Comparison of ENCODE assay signal across 24 mouse cellular contexts in the genomic region with DNA sequence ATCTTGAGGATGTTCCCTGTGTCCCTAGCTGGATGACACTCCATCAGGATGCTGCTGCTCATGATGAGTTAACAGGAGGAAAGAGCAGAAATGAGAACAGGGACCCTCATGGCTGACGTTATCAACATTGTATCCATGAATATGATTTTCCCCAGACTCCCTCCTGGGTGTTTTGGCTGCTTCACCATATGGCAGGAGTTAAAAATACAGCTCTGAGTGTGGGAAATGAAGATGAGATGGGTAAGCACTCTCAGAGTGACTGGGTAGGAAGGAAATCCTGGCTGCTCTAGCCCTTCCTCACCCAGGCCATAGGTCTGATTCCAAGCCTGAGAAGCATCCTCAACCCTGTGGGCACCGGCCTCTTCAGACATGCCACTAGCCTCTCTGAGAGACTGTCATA. TPM values are rescaled to one million over a fixed set of nuclear protein-coding genes. Genes with fewer than 3 reads are reported as not detected.
A peak's percentile ranks its signal among the peaks of the same experiment; 100 is the strongest.
DNase-seq lines count a peak whose midpoint lies in the region; ATAC-seq and TF ChIP-seq lines count a peak whose summit lies in the region.
"Had no signal": no experiment of that assay in that cellular context is flagged by ENCODE, and none has a peak within 500 bp of the region (broad histone marks: within the 10 kb centered on the region; RNA-seq: fewer than 3 reads in every experiment).

No protein-coding gene starts in this region.

- TF ChIP-seq POLR2A in brain, embryonic 14.5 days (IDR thresholded peaks at IDR 0.05; ENCODE audit: borderline replicate concordance, extremely low read depth, insufficient read depth, insufficient read length, poor library complexity, severe bottlenecking), result no peak

- no peak overlapping the region for H3K9ac ChIP-seq in forebrain, postnatal 0 days
- H3K9ac ChIP-seq in forebrain, embryonic 12.5 days, result no peak overlapping the region
- no peak overlapping the region for H3K9ac ChIP-seq in hindbrain, embryonic 16.5 days (ENCODE audit: low read depth, low read length)
- H3K9ac ChIP-seq: embryonic facial prominence, embryonic 12.5 days; embryonic facial prominence, embryonic 15.5 days; hindbrain, embryonic 14.5 days had no signal

- peak; percentile 63 for DNase-seq in forebrain, postnatal 0 days
- no peak for DNase-seq in left cerebral cortex, adult 2 months (ENCODE audit: extremely low spot score in 1 of 2, low spot score in 2 of 2)
- no peak for DNase-seq in left cerebral cortex, postnatal 4 days
- DNase-seq in right cerebral cortex, postnatal 25 days, result peak; percentile 20
- no peak for DNase-seq in right cerebral cortex, postnatal 4 days
- DNase-seq in brain, embryonic 14.5 days (ENCODE audit: low read depth), result peak; percentile 21
- DNase-seq: adrenal gland, adult 8-10 months; adrenal gland, postnatal 25 days; cerebellum, adult 11 months; cerebellum, adult 2 months; cerebellum, adult 9-11 months; cerebellum, postnatal 25 days; gastrocnemius, adult 2 months; gastrocnemius, postnatal 14 days; heart, adult 11 months; heart, postnatal 4 days had no signal

- H3K27ac ChIP-seq in forebrain, postnatal 0 days (ENCODE audit: low read depth, low read length), result no peak overlapping the region
- no peak overlapping the region for H3K27ac ChIP-seq in forebrain, embryonic 12.5 days
- peak overlapping the region; percentile 62 for H3K27ac ChIP-seq in left cerebral cortex, adult 2 months
- H3K27ac ChIP-seq in hindbrain, embryonic 16.5 days (ENCODE audit: low read depth, low read length), result no peak overlapping the region
- H3K27ac ChIP-seq: embryonic facial prominence, embryonic 12.5 days; embryonic facial prominence, embryonic 15.5 days; gastrocnemius, adult 2 months; hindbrain, embryonic 14.5 days had no signal

- H3K4me1 ChIP-seq in forebrain, postnatal 0 days (ENCODE audit: insufficient read depth), result 0 out of 2 replicates have a peak, but pooled peaks cover 4% of the 10 kb centered on the region
- H3K4me1 ChIP-seq in forebrain, embryonic 12.5 days, result peaks cover 9% of the 10 kb centered on the region
- H3K4me1 ChIP-seq in hindbrain, embryonic 16.5 days (ENCODE audit: control insufficient read depth, insufficient read depth, low read depth, low read length), result no peaks in the 10 kb centered on the region; the same call in none of the 2 replicates
- H3K4me1 ChIP-seq: embryonic facial prominence, embryonic 12.5 days had no signal

- WGBS in forebrain, postnatal 0 days, result 66% methylated on average over 2 of the region's 2 CpGs
- 80% methylated on average over 2 of the region's 2 CpGs for WGBS in forebrain, embryonic 12.5 days
- WGBS in hindbrain, embryonic 16.5 days, result 74% methylated on average over 2 of the region's 2 CpGs

- H3K27me3 ChIP-seq in forebrain, postnatal 0 days (ENCODE audit: insufficient read depth, low read length), result no peaks in the 10 kb centered on the region
- no peaks in the 10 kb centered on the region for H3K27me3 ChIP-seq in forebrain, embryonic 12.5 days
- H3K27me3 ChIP-seq in hindbrain, embryonic 16.5 days (replicated peaks; ENCODE audit: control insufficient read depth, insufficient read depth, low read length), result no peaks in the 10 kb centered on the region
- H3K27me3 ChIP-seq: embryonic facial prominence, embryonic 12.5 days; embryonic facial prominence, embryonic 15.5 days had no signal

- peak; percentile 90 for ATAC-seq in forebrain, postnatal 0 days
- ATAC-seq in forebrain, embryonic 12.5 days (ENCODE audit: low FRiP score), result no peak
- no peak for ATAC-seq in hindbrain, embryonic 16.5 days
- ATAC-seq: activated CD4-positive, CD25-positive, alpha-beta regulatory T cell, adult 4 months; intestine, postnatal 0 days had no signal

- no peak overlapping the region for H3K4me2 ChIP-seq in forebrain, postnatal 0 days (ENCODE audit: low read depth)
- no peak overlapping the region for H3K4me2 ChIP-seq in forebrain, embryonic 12.5 days
- H3K4me2 ChIP-seq in hindbrain, embryonic 16.5 days (ENCODE audit: low read length), result no peak overlapping the region
- H3K4me2 ChIP-seq: embryonic facial prominence, embryonic 12.5 days; embryonic facial prominence, embryonic 15.5 days; heart, embryonic 11.5 days; hindbrain, embryonic 14.5 days had no signal

- intact Hi-C loops in left cerebral cortex, adult 2 months (cut with DNase I), result no loop called here
- intact Hi-C loops in left cerebral cortex, postnatal 4 days (cut with DNase I), result no loop called here

- no peak overlapping the region for H3K4me3 ChIP-seq in forebrain, postnatal 0 days (ENCODE audit: low read depth, low read length)
- H3K4me3 ChIP-seq in forebrain, embryonic 12.5 days (replicated peaks), result no peak overlapping the region
- H3K4me3 ChIP-seq in left cerebral cortex, adult 2 months, result no peak overlapping the region
- H3K4me3 ChIP-seq in hindbrain, embryonic 16.5 days (ENCODE audit: low read length), result no peak overlapping the region
- H3K4me3 ChIP-seq: embryonic facial prominence, embryonic 12.5 days; embryonic facial prominence, embryonic 15.5 days; gastrocnemius, adult 2 months had no signal

- no peak for TF ChIP-seq CTCF in forebrain, postnatal 0 days (IDR thresholded peaks at IDR 0.05; ENCODE audit: low read depth)
- TF ChIP-seq CTCF in left cerebral cortex, adult 2 months (IDR thresholded peaks at IDR 0.05), result no peak
- no peak for TF ChIP-seq CTCF in brain, embryonic 14.5 days (IDR thresholded peaks at IDR 0.05; ENCODE audit: borderline replicate concordance, extremely low read depth, insufficient read depth, insufficient read length)

- no peaks in the 10 kb centered on the region for H3K36me3 ChIP-seq in forebrain, postnatal 0 days (ENCODE audit: insufficient read depth)
- no peaks in the 10 kb centered on the region for H3K36me3 ChIP-seq in forebrain, embryonic 12.5 days (replicated peaks)
- H3K36me3 ChIP-seq in hindbrain, embryonic 16.5 days (ENCODE audit: control insufficient read depth, insufficient read depth, low read length), result no peaks in the 10 kb centered on the region
- H3K36me3 ChIP-seq: embryonic facial prominence, embryonic 12.5 days; embryonic facial prominence, embryonic 15.5 days had no signal

- no peaks in the 10 kb centered on the region for H3K9me3 ChIP-seq in forebrain, postnatal 0 days (ENCODE audit: low read length)
- H3K9me3 ChIP-seq in forebrain, embryonic 12.5 days, result no peaks in the 10 kb centered on the region
- H3K9me3 ChIP-seq in hindbrain, embryonic 16.5 days (ENCODE audit: control insufficient read depth, low read length), result no peaks in the 10 kb centered on the region
- H3K9me3 ChIP-seq: embryonic facial prominence, embryonic 12.5 days; embryonic facial prominence, embryonic 15.5 days had no signal

RNA-seq across cellular contexts. Expression of gene Iqsec1, which starts 14.2 kb away (rescaled TPM):
- 73.2 and 103 TPM in 2 replicates for total RNA-seq in forebrain, postnatal 0 days (2014; rRNA removed)
- polyA plus RNA-seq in forebrain, postnatal 0 days (2015; fragmentation: Nextera tagmentation; extraction: Ambion mirVana), result 14.9 and 21.8 TPM in 2 replicates
- polyA plus RNA-seq in forebrain, embryonic 12.5 days (2016; fragmentation: Nextera tagmentation; extraction: Ambion mirVana), result 11.7 and 15.0 TPM in 2 replicates
- 100 to 1,000 TPM; 369 to 377 TPM for total RNA-seq in left cerebral cortex, adult 2 months (2021)
- 100 to 1,000 TPM; 137 to 174 TPM for total RNA-seq in left cerebral cortex, postnatal 4 days (2021)
- 55.5 and 91.1 TPM in 2 replicates for polyA plus RNA-seq in brain, embryonic 14.5 days (2012; rRNA removed)
- polyA plus RNA-seq in hindbrain, embryonic 16.5 days (2015; fragmentation: Nextera tagmentation; extraction: Ambion mirVana), result 22.9 and 25.8 TPM in 2 replicates

Comparison
In these comparisons a context has a peak if more than half of its experiments do, and no peak if none do; other contexts are left out.
1. DNase-seq: peak in forebrain, postnatal 0 days (single experiment), right cerebral cortex, postnatal 25 days (single experiment) and brain, embryonic 14.5 days (single experiment); none in left cerebral cortex, adult 2 months (0 of 2), left cerebral cortex, postnatal 4 days (single experiment) and right cerebral cortex, postnatal 4 days (single experiment).